ENCODE assay signal across 10 mouse cellular contexts in genomic region chr10:43034811-43035210, GRCm38 (mm10).
A peak's percentile ranks its signal among the peaks of the same experiment; 100 is the strongest.
DNase-seq lines count a peak whose midpoint lies in the region; ATAC-seq and TF ChIP-seq lines count a peak whose summit lies in the region.
"Had no signal": no experiment of that assay in that cellular context is flagged by ENCODE, and none has a peak within 500 bp of the region (broad histone marks: within the 10 kb centered on the region; RNA-seq: fewer than 3 reads in every experiment).

No protein-coding gene starts in this region.

- no peak for TF ChIP-seq POLR2A in thymus, adult 2 months (IDR thresholded peaks at IDR 0.05; ENCODE audit: control insufficient read depth, extremely low read depth, insufficient read depth, low read length, poor library complexity)

- 0 out of 2 replicates have a peak, but pooled peaks cover 4% of the 10 kb centered on the region for H3K27me3 ChIP-seq in midbrain, embryonic 12.5 days
- H3K27me3 ChIP-seq in midbrain, postnatal 0 days (ENCODE audit: insufficient read depth, low read length) = no peaks in the 10 kb centered on the region
- no peaks in the 10 kb centered on the region for H3K27me3 ChIP-seq in splenic B cell, adult 2 months (ENCODE audit: control insufficient read depth, insufficient read depth, low read length, poor library complexity, severe bottlenecking)
- no peaks in the 10 kb centered on the region for H3K27me3 ChIP-seq in thymus, adult 2 months (ENCODE audit: control insufficient read depth, insufficient read depth, low read length)
- H3K27me3 ChIP-seq: lung, embryonic 15.5 days had no signal

- TF ChIP-seq CTCF in midbrain, postnatal 0 days (IDR thresholded peaks at IDR 0.05) = no peak
- TF ChIP-seq CTCF in thymus, adult 2 months (IDR thresholded peaks at IDR 0.05; ENCODE audit: borderline replicate concordance, control insufficient read depth, extremely low read depth, insufficient read depth, low read length, poor library complexity) = no peak

- peaks cover 35% of the 10 kb centered on the region for H3K4me1 ChIP-seq in midbrain, embryonic 12.5 days
- H3K4me1 ChIP-seq in midbrain, postnatal 0 days (ENCODE audit: insufficient read depth, low read length) = peaks cover 7% of the 10 kb centered on the region; the same call in 1 of the 2 replicates
- no peaks in the 10 kb centered on the region for H3K4me1 ChIP-seq in thymus, adult 2 months (replicated peaks; ENCODE audit: control insufficient read depth, insufficient read depth, low read length)

- H3K4me2 ChIP-seq in midbrain, embryonic 12.5 days (replicated peaks) = no peak overlapping the region
- no peak overlapping the region for H3K4me2 ChIP-seq in midbrain, postnatal 0 days (ENCODE audit: low read depth, low read length, poor library complexity, severe bottlenecking)
- H3K4me2 ChIP-seq: lung, embryonic 15.5 days had no signal

- H3K9ac ChIP-seq in midbrain, embryonic 12.5 days (replicated peaks) = no peak overlapping the region
- no peak overlapping the region for H3K9ac ChIP-seq in midbrain, postnatal 0 days (replicated peaks; ENCODE audit: low read length, poor library complexity, severe bottlenecking)
- H3K9ac ChIP-seq: lung, embryonic 15.5 days had no signal

- DNase-seq in midbrain, postnatal 0 days (ENCODE audit: low spot score) = no peak
- peak; percentile 75 to 80 for DNase-seq in heart, adult 9 months (ENCODE audit: low spot score in 2 of 2)
- DNase-seq in kidney, postnatal 4 days = peak; percentile 29 to 35
- DNase-seq in splenic B cell, adult 2 months (ENCODE audit: low read depth, low spot score) = peak; percentile 1
- no peak for DNase-seq in cerebellum, adult 9-11 months
- DNase-seq in thymus, adult 2 months = no peak
- no peak for DNase-seq in spleen, postnatal 10 days (ENCODE audit: low spot score in 2 of 2)

- whole genome bisulfite sequencing in midbrain, embryonic 12.5 days = 85% methylated on average over 4 of the region's 4 CpGs
- 66% methylated on average over 4 of the region's 4 CpGs for WGBS in midbrain, postnatal 0 days
- 64% methylated on average over 4 of the region's 4 CpGs for WGBS in thymus, adult 2 months

- no peak overlapping the region for H3K4me3 ChIP-seq in midbrain, embryonic 12.5 days
- H3K4me3 ChIP-seq in midbrain, postnatal 0 days (ENCODE audit: low read depth, low read length) = no peak overlapping the region
- H3K4me3 ChIP-seq in thymus, adult 2 months (ENCODE audit: control insufficient read depth, insufficient read depth, low read length) = no peak overlapping the region
- H3K4me3 ChIP-seq: lung, embryonic 15.5 days had no signal

- H3K36me3 ChIP-seq in midbrain, embryonic 12.5 days = 0 out of 2 replicates have a peak, but pooled peaks cover under 1% of the 10 kb centered on the region
- H3K36me3 ChIP-seq in midbrain, postnatal 0 days (ENCODE audit: insufficient read depth, low read length) = no peaks in the 10 kb centered on the region
- no peaks in the 10 kb centered on the region for H3K36me3 ChIP-seq in splenic B cell, adult 2 months (ENCODE audit: control insufficient read depth, insufficient read depth, low read length, poor library complexity, severe bottlenecking)
- H3K36me3 ChIP-seq in thymus, adult 2 months (ENCODE audit: control insufficient read depth, insufficient read depth, low read length) = no peaks in the 10 kb centered on the region
- H3K36me3 ChIP-seq: G1E; lung, embryonic 15.5 days had no signal

- no peaks in the 10 kb centered on the region for H3K9me3 ChIP-seq in midbrain, embryonic 12.5 days
- H3K9me3 ChIP-seq in midbrain, postnatal 0 days (ENCODE audit: low read length) = no peaks in the 10 kb centered on the region
- H3K9me3 ChIP-seq: G1E; lung, embryonic 15.5 days had no signal

- peak overlapping the region; percentile 71; the same call in 1 of the 2 replicates for H3K27ac ChIP-seq in midbrain, embryonic 12.5 days (replicated peaks)
- H3K27ac ChIP-seq in midbrain, postnatal 0 days (ENCODE audit: low read depth, low read length) = no peak overlapping the region
- no peak overlapping the region for H3K27ac ChIP-seq in thymus, adult 2 months (ENCODE audit: control insufficient read depth, insufficient read depth, low read length)
- H3K27ac ChIP-seq: lung, embryonic 15.5 days had no signal

- ATAC-seq in midbrain, embryonic 12.5 days (ENCODE audit: low FRiP score, low read depth) = no peak
- no peak for ATAC-seq in midbrain, postnatal 0 days (ENCODE audit: low FRiP score)

Comparison
In these comparisons a context has a peak if more than half of its experiments do, and no peak if none do; other contexts are left out.
1. DNase-seq: peak in heart, adult 9 months (2 of 2), kidney, postnatal 4 days (2 of 2) and splenic B cell, adult 2 months (single experiment); none in midbrain, postnatal 0 days (single experiment), cerebellum, adult 9-11 months (single experiment), thymus, adult 2 months (single experiment) and spleen, postnatal 10 days (0 of 2).